Mouse (Mus musculus) ZHBTc4 (cell line): ENCODE results near the gene Jag1.

ENCODE experiments used
- DNase-seq: peaks from one replicate; pipeline ENCODE4 v3.0.0-alpha.2; 2011; ENCODE audit warnings: low read depth, low spot score

Jag1 gene

DNA sequence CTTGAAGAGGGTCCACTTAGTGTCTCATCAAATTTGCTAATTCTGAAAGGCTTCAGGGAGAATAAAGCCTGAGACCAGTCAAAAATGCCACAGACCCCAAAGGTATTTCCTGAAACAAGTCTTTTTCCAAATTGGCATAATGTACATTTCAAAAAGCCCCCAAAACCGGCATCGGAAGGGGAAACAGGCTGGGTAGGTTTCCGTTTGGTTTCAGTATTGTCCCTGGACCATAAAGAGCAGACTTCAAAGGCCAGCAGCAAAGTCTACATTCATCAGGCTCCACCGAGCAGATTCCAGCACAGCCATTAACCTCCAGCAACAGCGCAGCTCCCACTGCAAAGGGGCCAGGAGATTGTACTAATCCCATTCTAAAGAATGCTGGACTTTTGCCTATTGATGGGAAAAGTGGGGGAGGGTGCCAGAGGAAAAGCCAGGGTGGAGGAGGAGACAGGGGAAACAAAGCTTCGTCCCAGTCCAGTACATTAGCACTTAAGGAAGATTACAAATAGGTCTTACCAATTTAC, 17.2 kb downstream of the Jag1 start:
- no peak for DNase-seq

DNA sequence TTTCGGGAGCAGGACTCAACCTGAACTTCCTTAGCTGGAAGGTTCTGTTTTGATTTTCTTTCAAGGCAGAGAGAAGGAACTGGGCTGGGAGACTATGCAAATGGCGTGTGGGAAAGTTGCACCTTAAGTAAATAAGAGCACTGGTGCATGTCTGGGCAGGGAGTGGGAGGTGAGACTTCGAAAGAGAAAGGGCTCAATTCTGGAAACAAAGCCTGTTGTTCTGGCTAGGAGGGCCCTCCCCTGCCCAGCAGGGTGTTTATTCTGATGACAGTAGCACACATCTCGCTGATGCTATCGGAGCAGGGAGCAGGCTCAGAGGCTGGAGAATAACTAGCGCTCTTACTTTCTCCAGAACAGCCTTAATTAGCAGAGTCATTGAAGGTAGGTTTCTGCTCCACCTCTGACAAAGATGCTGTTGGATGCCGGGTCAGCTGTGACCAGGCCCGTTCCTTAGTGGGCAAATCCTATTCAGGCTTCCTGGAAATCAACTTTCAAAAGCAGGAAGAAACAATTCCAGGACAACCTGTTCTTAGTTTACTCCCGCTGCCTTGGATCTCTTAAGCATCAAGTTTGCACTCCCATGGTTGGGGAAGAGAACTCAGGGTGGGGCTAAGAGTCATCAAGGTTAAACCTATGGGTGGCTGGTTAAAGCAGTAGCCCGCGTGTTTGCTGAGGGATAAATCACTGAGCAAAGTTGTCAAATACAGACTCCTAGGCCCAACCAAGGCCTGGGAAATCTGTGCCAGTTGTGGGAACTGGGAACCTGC, 18.0 kb downstream of the Jag1 start:
- peak; percentile 94 for DNase-seq

DNA sequence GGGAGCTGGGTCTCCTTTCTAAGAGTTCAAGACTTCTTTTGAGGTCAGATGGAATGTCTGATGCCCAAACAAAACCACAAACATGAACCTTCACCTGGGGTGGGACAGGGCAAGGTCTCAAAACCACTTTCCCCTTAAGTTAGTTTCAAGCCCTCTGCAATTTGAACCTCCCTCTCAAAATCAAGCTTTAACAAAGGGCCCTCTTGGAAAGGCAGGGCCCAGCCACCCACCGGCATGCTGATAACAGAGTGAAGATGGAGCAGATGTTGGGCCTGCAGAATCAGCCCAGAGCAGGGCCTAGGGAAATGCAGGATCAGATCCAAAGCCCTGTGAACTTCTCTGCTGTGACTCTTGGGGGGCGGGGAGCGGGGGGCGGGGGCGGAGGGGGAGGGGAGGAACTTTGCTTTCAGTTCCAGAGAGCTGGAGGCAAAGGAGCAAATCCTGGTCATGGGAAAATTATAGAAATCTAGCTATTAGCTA, 19.4 kb downstream of the Jag1 start:
- DNase-seq: no peak

DNA sequence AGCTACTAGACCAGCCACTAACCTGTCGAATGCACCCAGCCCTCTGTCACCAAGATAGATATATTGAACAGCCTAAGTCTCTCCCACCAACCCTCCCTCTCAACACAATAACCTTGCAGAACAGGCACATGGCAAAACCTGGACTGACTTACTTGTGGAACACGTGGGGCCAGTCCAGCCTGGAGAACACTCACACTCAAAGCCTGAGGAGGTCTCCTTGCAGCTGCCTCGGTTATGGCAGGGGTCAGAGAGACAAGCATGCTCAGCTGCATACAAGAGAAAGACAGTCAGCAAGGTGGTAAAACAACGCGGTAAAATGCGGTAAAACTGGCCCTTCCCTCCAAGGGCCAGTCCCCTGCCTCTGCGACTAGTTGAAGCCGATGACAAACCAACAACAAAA, 22.1 kb downstream of the Jag1 start:
- DNase-seq: no peak

DNA sequence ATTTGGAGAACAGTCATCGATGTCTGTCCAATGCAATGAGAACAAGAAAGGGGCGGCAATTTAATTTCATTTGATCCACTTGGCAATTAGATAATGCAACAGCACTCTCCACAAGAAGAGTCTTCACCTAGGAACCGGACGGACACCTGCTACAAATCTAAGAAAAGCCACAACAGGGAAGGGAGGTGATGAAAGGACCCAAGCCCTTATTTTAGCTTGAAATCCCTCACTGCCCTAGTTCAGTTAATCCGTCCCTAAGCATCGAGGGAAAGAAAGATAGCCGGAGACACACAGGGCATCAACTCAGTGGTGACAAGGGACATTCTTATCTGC, 23.2 kb downstream of the Jag1 start:
- DNase-seq: no peak

DNA sequence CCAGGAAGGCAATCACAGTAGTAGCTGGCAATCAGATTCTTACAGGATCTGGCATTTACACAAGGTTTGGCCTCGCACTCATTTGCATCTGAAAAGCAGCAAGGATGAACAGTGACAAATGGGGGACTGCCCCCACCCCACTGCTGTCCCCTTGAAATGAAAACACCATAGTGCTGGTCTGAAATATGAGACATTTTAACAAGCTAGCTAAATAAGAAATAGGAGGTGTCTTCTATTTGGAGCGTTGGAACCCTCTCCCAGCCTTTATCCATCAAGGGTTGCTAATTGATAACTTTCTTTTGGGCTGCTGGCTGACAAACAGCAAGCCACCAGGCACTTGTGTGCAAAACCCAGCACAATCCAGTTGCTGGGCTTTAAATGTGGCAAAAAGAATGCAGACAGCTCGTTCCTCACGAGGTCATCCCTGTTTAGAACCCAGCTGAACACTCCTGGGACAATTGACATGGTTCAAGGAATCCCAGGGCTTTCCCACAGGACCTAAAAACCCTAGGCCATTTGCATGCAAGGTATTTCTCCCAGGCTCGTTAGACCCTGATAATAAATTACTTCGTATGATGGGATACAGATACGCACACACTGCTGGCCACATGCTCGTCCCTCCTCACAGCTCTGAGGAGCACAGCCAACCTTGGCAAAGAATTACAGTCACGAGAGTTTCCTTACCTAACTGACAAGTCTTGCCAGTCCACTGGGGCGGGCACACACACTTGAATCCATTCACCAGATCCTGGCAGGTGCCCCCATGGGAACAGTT, 23.7 kb downstream of the Jag1 start:
- no peak for DNase-seq

DNA sequence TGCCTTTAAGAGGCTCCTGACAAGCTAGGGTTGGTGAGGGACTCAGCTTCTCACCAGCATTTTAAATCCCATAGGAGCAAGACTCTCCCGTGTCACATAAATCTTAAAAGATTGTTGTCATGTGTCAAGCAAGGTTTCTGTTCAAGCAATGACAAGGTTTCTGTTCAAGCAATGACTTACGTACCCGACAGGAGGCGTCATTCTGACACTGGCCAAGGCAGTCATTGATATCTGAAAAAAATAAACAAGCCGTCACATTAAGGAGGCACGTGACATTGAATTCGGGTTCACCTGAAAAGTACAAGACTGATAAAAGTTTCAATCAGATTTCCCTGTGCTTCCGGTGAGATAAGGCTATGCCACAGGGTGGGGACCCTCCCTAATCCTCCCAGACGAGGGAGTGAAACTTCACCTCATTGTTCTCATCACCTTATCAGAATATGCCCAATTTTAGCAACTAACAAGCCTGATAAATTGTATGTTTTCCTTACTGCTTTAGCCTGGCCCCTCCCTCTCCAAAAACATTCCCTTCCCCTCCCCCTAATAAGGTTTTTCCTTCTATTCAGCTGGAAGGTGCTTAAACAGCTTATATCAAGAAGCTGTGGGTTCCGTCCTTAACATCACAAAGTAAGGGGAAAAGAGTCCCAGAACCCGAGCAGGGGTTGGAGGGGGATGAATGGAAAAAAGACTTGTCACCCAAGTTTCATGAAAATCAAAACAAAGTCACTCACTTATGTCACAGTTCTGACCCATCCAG, 24.5 kb downstream of the Jag1 start:
- DNase-seq: no peak

DNA sequence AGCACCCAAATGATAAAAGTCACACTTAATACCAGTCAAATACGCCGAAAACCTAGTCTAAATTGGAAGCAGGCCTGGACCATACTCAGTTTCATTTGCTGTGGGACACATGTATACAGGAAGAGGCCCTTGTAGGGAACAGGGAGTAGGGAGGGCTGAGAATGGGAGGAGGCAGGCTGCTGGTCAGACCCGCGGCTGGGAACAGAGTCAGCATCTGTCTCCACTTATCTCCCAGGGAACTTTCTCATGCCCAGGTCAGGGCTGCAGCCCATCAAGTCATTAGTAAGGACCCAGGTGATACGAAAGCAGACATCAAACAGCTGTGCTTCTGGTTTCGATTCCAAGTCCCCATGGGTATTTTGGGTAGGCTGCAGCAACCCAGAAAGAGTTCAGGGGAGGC, 28.7 kb downstream of the Jag1 start:
- DNase-seq: no peak

DNA sequence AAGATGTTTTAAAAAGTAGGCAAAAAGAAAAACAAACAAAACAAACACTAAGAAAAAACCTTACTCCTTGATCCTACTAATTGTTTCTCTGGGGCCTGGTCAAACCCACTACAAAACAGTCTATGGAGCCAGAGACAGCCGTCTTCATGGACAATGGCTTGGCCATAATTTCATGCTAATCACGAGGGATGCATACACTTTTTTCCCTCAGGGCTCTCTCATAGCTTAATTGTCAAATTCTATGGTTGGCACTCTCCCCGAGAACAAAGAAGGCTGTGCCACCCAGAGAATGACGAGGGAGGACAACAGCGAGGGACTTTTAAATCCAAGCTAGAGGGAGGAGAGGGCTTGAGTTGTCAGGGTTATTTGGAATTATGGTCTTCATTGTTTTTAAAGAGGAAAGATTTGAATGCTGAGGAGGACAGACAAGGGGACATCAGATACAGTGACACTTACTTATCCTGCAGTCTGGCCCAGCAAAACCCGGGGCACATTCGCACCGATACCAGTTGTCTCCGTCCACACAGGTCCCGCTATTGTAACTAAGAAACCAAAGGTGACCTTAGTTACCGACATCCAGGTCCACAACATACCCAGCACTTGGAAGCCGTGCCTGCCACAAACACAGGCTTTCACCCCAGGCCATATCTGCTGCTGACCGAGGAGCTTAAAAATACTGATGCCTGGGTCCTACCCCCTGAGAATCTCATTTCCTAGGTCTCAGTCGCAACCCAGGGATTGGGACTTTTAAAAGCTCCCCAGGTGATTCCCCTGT, 29.6 kb downstream of the Jag1 start:
- DNase-seq: no peak

DNA sequence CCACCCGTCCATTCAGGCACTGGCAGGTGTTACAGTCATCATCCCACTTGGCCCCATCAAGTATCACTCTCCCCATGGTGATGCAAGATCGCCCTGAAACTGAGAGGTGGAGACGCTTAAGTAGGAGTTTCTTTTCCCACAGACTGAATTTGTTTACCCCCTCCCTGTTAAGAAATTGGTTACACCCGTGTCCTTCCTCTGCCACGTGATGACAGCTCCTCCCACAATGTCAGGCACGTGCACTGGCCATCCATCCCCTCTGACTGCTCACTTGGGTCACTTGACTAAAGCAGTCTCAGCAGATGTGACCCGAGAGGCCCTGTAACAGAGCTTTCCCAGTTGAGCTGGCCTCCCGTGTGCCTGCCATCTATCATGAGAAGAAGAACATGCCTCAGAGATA, 31.2 kb downstream of the Jag1 start:
- DNase-seq: no peak

DNA sequence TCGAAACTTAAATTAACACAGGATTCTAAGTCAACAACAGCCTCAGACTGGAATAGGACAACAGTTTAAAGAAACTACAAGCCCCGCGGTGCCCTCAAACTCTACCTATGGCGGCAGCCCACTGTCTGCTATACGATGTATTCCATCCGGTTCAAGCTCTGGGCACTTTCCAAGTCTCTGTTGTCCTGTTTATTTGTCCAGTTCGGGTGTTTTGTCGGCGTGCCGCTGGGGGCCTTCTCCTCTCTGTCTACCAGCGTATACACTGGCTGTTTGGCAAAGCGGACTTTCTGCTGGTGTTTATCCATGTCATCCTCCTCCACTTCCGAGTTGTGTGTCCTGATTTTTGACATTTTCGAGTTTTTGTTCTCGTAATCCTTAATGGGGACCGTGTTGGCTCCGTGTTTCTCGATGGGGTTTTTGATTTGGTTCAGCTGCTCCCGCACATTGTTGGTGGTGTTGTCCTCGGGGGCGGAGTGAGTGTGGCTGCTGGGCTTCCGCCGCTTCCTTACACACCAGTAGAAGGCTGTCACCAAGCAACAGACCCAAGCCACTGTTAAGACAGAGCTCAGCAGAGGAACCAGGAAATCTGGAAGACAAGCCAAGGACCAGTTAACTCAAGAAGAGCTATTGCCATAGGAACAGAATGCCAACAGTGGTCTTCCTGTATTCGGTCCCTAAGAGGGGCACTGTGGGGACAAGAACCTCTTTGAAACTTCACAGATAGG, 33.4 kb downstream of the Jag1 start:
- no peak for DNase-seq

DNA sequence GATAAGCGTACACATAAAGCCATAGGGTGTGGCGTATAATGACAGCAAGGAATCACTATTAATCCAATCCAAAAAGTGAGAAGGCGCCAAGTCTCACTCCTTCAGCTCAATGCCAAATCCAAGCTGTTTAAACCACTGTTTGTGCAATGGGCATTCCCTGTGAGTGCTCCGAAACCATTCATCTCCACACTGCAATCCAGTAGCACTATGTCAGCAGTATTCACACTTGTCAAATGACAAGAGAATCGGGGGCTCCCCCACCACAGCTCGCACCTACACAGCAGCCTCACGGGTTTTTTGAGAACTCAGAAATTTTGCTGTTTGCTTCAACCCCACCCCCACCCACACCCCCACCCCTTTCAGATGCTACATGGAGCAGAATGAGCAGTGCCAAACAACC, 35.4 kb downstream of the Jag1 start:
- DNase-seq: no peak

DNA sequence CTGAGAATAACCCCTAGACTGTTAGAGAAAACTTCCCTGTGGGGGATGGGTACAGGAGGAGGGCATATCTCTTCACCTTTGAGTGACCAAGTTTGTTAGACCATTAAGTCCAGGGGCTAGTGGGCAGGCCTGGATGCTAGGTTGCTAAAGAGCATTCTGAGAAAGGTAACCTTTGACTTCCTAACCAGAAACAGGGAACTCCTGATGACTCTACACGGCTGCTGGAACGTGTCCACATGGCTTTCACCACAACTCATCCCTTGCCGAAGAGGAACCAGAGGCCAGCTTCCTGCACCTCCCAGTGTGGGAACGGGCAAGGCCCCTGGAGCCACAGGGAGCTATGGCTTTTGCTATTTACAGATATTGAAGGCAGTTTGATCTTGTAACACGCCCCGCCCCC, 36.0 kb downstream of the Jag1 start:
- no peak for DNase-seq

DNA sequence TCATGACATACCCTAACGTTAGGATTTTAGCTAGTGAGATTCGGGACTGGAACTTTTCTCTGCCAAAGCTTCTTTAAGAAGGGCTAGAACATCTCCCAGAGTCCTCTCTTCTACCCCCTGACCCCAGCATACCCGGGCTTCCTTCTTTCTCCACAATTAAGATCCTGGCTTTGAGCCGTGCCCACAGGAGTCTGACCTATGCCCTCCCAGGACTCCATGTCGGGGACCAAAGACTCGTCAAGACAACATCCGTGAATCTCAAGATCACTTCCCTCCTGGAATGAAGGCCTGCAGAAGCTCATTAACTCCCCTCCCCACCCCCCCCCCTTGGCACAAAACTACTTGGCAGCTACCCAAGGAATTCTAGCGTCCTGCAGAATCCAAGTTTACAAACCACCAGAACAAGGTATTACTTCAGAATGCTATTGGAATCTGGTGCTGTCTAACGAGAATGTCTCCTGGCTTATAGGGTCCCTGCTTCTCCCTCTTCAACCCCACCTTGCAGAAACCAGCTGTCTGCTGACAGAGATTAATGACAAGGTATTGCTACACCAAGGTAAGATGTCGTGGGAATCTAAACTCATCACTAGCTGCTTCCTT, 36.6 kb downstream of the Jag1 start:
- DNase-seq: no peak

DNA sequence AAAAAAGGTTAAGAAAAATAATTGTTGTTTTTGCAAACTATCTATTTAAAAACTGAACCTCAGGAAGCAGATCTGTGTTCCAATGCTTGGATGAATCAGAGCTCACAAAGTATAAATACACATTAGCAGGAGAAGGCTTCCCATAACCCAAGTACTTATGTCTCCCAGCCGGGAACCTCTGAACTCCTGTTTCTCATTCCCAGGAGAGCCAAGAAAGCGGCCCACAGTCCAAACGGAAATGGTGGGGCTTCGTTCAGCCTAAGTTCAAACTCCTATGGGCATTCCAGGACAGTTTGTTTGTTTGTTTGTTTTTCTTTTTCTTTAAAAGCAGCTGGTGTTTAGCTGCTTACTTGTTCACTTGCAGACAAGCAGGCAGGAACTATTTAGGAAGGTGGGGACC, 37.7 kb downstream of the Jag1 start:
- no peak for DNase-seq

DNA sequence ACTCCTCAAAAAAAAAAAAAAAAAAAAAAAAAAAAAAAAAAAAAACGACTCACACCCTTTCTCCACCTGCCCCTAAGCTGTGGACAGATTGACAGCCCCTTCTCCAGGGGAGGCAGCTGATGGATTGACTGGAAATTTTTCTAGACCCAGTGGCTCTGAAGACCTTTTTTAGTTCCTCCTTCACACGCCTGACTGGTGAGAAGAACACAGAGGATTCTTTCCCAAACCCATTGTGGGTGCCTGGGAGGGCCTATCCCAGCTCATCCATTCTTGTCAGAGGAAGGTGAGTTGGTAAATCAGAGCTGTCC, 42.2 kb downstream of the Jag1 start:
- DNase-seq: no peak

DNA sequence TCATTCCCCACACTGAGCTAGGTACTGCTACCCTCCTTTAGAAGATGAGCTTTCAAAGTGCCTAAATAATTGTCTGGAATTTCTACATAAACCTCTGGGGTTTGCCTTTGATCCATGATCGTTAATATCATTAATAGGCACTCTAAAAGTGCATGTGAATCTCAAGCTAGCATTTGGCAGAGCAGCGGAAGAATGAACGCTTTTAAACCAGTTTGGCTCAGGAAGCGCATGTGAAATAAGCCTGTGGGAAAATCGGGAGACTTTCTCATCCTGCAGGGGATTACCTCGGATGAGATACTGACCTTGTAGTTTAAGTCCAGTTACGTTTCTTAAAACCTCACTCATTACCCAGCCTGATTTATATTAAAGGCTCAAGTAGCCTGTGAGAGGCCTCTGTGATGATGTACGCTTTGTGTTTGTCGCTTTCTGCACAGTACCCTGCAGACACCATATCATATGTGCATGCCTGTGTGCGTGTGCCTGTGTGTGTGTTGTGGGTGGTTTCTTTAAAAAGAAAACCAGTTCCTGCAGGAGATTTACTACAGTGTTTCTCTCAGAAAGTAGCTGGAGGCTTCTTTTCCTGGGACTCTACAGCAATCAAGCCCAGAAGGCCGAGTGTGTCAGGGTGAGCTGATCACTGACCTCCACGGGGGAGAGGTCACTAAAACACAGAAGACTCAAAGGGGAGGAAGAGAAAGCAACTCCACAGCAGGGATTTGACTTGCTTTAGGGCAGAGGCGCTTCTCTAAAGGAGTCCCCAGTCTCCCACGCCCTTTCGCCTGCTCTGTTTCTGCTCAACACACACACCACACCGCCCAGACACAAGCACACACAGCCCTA, 42.8 kb downstream of the Jag1 start:
- peak; percentile 37 for DNase-seq

DNA sequence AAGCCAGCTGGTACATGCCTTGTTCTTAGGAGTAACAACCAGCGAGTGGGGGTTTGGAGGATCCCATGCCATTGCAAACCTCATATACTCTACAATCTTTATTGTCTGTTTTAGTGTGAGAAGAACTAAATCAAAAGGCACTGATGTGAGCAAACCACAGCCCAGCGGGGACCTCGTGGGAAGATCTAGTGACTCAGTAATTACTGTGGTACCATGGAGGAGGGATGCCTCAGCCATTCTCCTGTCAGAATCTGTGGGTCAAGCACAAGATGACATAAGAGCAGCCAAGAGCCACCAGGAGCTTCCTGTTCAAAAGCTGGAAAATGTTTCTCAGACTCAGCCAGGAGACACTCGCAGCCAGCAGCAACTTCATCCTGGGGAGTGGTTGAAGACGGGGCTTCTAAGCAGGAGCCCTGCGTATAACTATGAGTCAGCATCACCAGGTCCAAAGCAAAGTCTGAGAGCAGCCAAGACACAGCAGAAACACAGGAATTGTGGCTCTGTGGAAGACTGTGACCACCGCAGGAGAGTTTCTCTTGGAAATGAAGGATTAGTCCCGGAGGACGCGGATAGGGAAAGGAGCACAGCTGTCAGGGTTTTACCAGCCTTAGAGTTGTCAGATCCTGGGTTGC, 48.8 kb downstream of the Jag1 start:
- DNase-seq: no peak

DNA sequence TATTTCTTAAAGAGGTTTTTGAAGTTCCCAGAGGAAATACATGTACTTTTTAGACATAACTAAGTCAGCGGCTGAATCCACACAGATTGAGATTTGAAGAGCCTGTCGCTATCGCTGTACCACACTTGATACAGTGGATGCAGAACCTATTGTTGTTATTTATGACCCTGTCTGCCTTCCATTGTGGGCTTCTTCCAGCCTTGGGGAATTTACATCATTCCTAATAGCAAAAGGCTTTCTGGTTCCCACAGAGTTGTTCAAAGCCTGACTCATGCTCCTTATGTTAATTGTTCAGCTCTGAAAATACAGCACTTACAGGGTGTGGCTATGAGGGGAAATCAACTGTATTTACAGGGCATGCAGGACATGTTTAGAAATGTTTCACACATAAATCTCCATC, 51.9 kb downstream of the Jag1 start:
- DNase-seq: no peak
